Comparison of ENCODE assay signal across 14 mouse cellular contexts in genomic region chr8:126851780-126852179, GRCm38 (mm10).
DNase-seq lines count a peak whose midpoint lies in the region; ATAC-seq lines count a peak whose summit lies in the region.
"Had no signal": no experiment of that assay in that cellular context is flagged by ENCODE, and none has a peak within 500 bp of the region (broad histone marks: within the 10 kb centered on the region; RNA-seq: fewer than 3 reads in every experiment).

No protein-coding gene starts in this region.

- WGBS in heart, embryonic 11.5 days (ENCODE audit: insufficient replicate concordance) = 80% methylated on average over 3 of the region's 3 CpGs
- 70% methylated on average over 3 of the region's 3 CpGs for WGBS in liver, embryonic 12.5 days (ENCODE audit: insufficient replicate concordance)
- WGBS in liver, embryonic 11.5 days = 72% methylated on average over 3 of the region's 3 CpGs
- WGBS in intestine, embryonic 14.5 days = 79% methylated on average over 3 of the region's 3 CpGs
- WGBS in stomach, embryonic 15.5 days = 77% methylated on average over 3 of the region's 3 CpGs
- 88% methylated on average over 3 of the region's 3 CpGs for WGBS in forebrain, embryonic 14.5 days

- H3K4me1 ChIP-seq in heart, embryonic 11.5 days (ENCODE audit: control insufficient read depth, insufficient read depth, low read length) = peaks cover 23% of the 10 kb centered on the region
- peaks cover 61% of the 10 kb centered on the region for H3K4me1 ChIP-seq in liver, embryonic 12.5 days
- peaks cover 41% of the 10 kb centered on the region for H3K4me1 ChIP-seq in liver, embryonic 11.5 days (replicated peaks; ENCODE audit: control insufficient read depth, insufficient read depth, low read length)
- H3K4me1 ChIP-seq in intestine, embryonic 14.5 days (replicated peaks; ENCODE audit: control insufficient read depth, insufficient read depth, low read length) = peaks cover 25% of the 10 kb centered on the region
- H3K4me1 ChIP-seq in stomach, embryonic 15.5 days = peaks cover 25% of the 10 kb centered on the region
- H3K4me1 ChIP-seq in forebrain, embryonic 14.5 days (ENCODE audit: control insufficient read depth, insufficient read depth, low read length) = no peaks in the 10 kb centered on the region

- H3K4me2 ChIP-seq in heart, embryonic 11.5 days = no peak overlapping the region
- no peak overlapping the region for H3K4me2 ChIP-seq in liver, embryonic 12.5 days
- H3K4me2 ChIP-seq in liver, embryonic 11.5 days = no peak overlapping the region
- H3K4me2 ChIP-seq in intestine, embryonic 14.5 days (ENCODE audit: low read length) = no peak overlapping the region
- no peak overlapping the region for H3K4me2 ChIP-seq in stomach, embryonic 15.5 days
- H3K4me2 ChIP-seq in forebrain, embryonic 14.5 days (ENCODE audit: low read length) = no peak overlapping the region
- H3K4me2 ChIP-seq: hindbrain, embryonic 14.5 days; lung, embryonic 14.5 days had no signal

- H3K27ac ChIP-seq in heart, embryonic 11.5 days (ENCODE audit: low read depth, low read length) = peak overlapping the region; percentile 65
- peak overlapping the region; percentile 49; the same call in 1 of the 2 replicates for H3K27ac ChIP-seq in liver, embryonic 12.5 days
- no peak overlapping the region for H3K27ac ChIP-seq in liver, embryonic 11.5 days (ENCODE audit: low read depth, low read length)
- peak overlapping the region; percentile 3; the same call in 1 of the 2 replicates for H3K27ac ChIP-seq in intestine, embryonic 14.5 days (ENCODE audit: low read depth)
- 0 out of 2 replicates have a peak overlapping the region, but pooled peaks have one; percentile 52 for H3K27ac ChIP-seq in stomach, embryonic 15.5 days
- no peak overlapping the region for H3K27ac ChIP-seq in forebrain, embryonic 14.5 days (ENCODE audit: low read depth, low read length)

- H3K27me3 ChIP-seq in heart, embryonic 11.5 days (ENCODE audit: control insufficient read depth, insufficient read depth, low read length) = no peaks in the 10 kb centered on the region
- H3K27me3 ChIP-seq in liver, embryonic 12.5 days (replicated peaks) = no peaks in the 10 kb centered on the region
- no peaks in the 10 kb centered on the region for H3K27me3 ChIP-seq in liver, embryonic 11.5 days (replicated peaks; ENCODE audit: control insufficient read depth, insufficient read depth, low read length)
- H3K27me3 ChIP-seq in intestine, embryonic 14.5 days (replicated peaks; ENCODE audit: control insufficient read depth, insufficient read depth, low read length) = no peaks in the 10 kb centered on the region
- H3K27me3 ChIP-seq in stomach, embryonic 15.5 days (replicated peaks) = no peaks in the 10 kb centered on the region
- H3K27me3 ChIP-seq in forebrain, embryonic 14.5 days (replicated peaks; ENCODE audit: control insufficient read depth, insufficient read depth, low read length) = no peaks in the 10 kb centered on the region

- no peaks in the 10 kb centered on the region for H3K36me3 ChIP-seq in heart, embryonic 11.5 days (ENCODE audit: control insufficient read depth, insufficient read depth, low read length)
- H3K36me3 ChIP-seq in liver, embryonic 12.5 days = no peaks in the 10 kb centered on the region
- no peaks in the 10 kb centered on the region for H3K36me3 ChIP-seq in liver, embryonic 11.5 days (ENCODE audit: control insufficient read depth, insufficient read depth, low read length)
- no peaks in the 10 kb centered on the region for H3K36me3 ChIP-seq in intestine, embryonic 14.5 days (ENCODE audit: control insufficient read depth, insufficient read depth, low read length)
- H3K36me3 ChIP-seq in stomach, embryonic 15.5 days = no peaks in the 10 kb centered on the region
- H3K36me3 ChIP-seq in forebrain, embryonic 14.5 days (ENCODE audit: control insufficient read depth, insufficient read depth, low read length) = no peaks in the 10 kb centered on the region
- H3K36me3 ChIP-seq: forebrain, embryonic 10.5 days; limb, embryonic 10.5 days had no signal

- H3K9me3 ChIP-seq in heart, embryonic 11.5 days (replicated peaks; ENCODE audit: control insufficient read depth, low read length) = no peaks in the 10 kb centered on the region
- no peaks in the 10 kb centered on the region for H3K9me3 ChIP-seq in liver, embryonic 12.5 days (replicated peaks)
- H3K9me3 ChIP-seq in liver, embryonic 11.5 days (ENCODE audit: control insufficient read depth, low read length) = no peaks in the 10 kb centered on the region
- H3K9me3 ChIP-seq in intestine, embryonic 14.5 days (ENCODE audit: control insufficient read depth, low read length) = no peaks in the 10 kb centered on the region
- no peaks in the 10 kb centered on the region for H3K9me3 ChIP-seq in stomach, embryonic 15.5 days
- H3K9me3 ChIP-seq in forebrain, embryonic 14.5 days (replicated peaks; ENCODE audit: control insufficient read depth, low read length) = no peaks in the 10 kb centered on the region
- H3K9me3 ChIP-seq: forebrain, embryonic 10.5 days; limb, embryonic 10.5 days had no signal

- no peak overlapping the region for H3K4me3 ChIP-seq in heart, embryonic 11.5 days (ENCODE audit: low read depth, low read length)
- no peak overlapping the region for H3K4me3 ChIP-seq in liver, embryonic 12.5 days
- H3K4me3 ChIP-seq in liver, embryonic 11.5 days (ENCODE audit: low read depth, low read length) = no peak overlapping the region
- no peak overlapping the region for H3K4me3 ChIP-seq in intestine, embryonic 14.5 days (ENCODE audit: low read depth, low read length)
- no peak overlapping the region for H3K4me3 ChIP-seq in stomach, embryonic 15.5 days (replicated peaks)
- no peak overlapping the region for H3K4me3 ChIP-seq in forebrain, embryonic 14.5 days (ENCODE audit: low read depth, low read length)
- H3K4me3 ChIP-seq: forebrain, embryonic 10.5 days; limb, embryonic 10.5 days had no signal

- no peak for DNase-seq in heart, postnatal 4 days
- DNase-seq in liver, embryonic 11.5 days (ENCODE audit: low spot score) = no peak
- no peak for DNase-seq in intestine, embryonic 14.5 days (ENCODE audit: low spot score)
- no peak for DNase-seq in cerebellum, postnatal 10 days
- no peak for DNase-seq in forebrain, embryonic 14.5 days (ENCODE audit: low spot score)
- DNase-seq: cerebellum, postnatal 14 days; layer of hippocampus, postnatal 36 days; lung, embryonic 14.5 days had no signal

- no peak for ATAC-seq in heart, embryonic 11.5 days (replicated peaks; ENCODE audit: insufficient number of reproducible peaks, low FRiP score, low TSS enrichment)
- ATAC-seq in liver, embryonic 12.5 days = no peak
- no peak for ATAC-seq in liver, embryonic 11.5 days (replicated peaks; ENCODE audit: low FRiP score)
- no peak for ATAC-seq in intestine, embryonic 14.5 days (replicated peaks; ENCODE audit: low FRiP score, low TSS enrichment, low read depth)
- no peak for ATAC-seq in stomach, embryonic 15.5 days (ENCODE audit: insufficient read depth, low FRiP score, low read depth)
- ATAC-seq in forebrain, embryonic 14.5 days = no peak

- no peak overlapping the region for H3K9ac ChIP-seq in heart, embryonic 11.5 days (ENCODE audit: low read depth, low read length)
- H3K9ac ChIP-seq in liver, embryonic 12.5 days = no peak overlapping the region
- no peak overlapping the region for H3K9ac ChIP-seq in liver, embryonic 11.5 days (ENCODE audit: low read depth, low read length)
- no peak overlapping the region for H3K9ac ChIP-seq in intestine, embryonic 14.5 days (ENCODE audit: low read length)
- H3K9ac ChIP-seq in stomach, embryonic 15.5 days = no peak overlapping the region
- H3K9ac ChIP-seq in forebrain, embryonic 14.5 days (ENCODE audit: low read length) = no peak overlapping the region
- H3K9ac ChIP-seq: hindbrain, embryonic 14.5 days; lung, embryonic 14.5 days had no signal

Comparison
In these comparisons a context has a peak if more than half of its experiments do, and no peak if none do; other contexts are left out.
1. H3K27ac ChIP-seq: peak in heart, embryonic 11.5 days (single experiment), liver, embryonic 12.5 days (single experiment), intestine, embryonic 14.5 days (single experiment) and stomach, embryonic 15.5 days (single experiment); none in liver, embryonic 11.5 days (single experiment) and forebrain, embryonic 14.5 days (single experiment).